Mouse (Mus musculus) thymus, postnatal 25 days (tissue): ENCODE measurements at regions not wholly inside any gene's neighbourhood (a gene's known extent, or its start where the extent isn't known, plus 50 kb on each side); places are given as distances from the start of the nearest gene placed in this dataset.

ENCODE experiments used
- DNase-seq: peaks from one replicate; pipeline ENCODE4 v3.0.0; 2022

DNA sequence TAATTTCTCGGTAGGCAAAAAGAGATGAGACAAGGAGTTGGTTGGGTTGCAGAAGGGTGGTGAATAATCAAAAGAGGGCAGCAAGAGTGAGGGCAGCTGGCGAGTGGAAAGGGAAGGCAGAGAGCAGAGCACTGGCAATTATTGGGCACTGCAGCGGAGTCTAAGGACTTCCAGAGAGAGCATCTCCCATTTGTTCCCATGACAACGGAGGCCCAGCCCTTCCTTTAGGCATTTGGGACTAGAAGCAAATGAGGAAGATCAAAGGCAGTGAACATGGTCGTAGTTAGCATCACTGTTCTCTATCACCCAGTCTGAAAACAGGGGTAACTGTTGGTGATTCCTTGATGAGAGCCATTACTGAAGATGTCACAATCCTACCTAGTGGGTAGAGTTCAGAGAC is 246.1 kb downstream of the Rybp start:
- no peak for DNase-seq

GRCm38 (mm10) chr6:100040459-100040984 is 246.8 kb downstream of the Rybp start:
- no peak for DNase-seq

DNA sequence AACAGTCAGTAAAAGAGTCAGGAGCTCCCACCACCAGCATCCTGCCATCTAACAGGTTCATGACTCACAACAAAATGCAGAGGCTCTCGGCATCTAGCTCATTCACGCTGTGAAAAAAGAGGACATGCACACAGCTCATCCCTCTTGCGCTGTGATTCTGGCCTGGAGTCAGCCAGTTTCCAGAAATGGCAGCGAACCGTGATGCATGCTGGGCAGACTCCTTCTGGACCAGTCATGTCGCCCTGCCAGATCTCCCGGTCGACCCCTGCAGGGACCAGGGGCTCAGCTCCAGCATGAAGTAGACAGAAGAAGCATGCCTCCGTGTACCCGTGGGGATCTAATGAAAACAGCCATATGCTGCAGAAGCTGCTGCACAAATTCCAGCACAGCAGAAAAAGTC is 254.6 kb downstream of the Rybp start:
- DNase-seq, result no peak

DNA sequence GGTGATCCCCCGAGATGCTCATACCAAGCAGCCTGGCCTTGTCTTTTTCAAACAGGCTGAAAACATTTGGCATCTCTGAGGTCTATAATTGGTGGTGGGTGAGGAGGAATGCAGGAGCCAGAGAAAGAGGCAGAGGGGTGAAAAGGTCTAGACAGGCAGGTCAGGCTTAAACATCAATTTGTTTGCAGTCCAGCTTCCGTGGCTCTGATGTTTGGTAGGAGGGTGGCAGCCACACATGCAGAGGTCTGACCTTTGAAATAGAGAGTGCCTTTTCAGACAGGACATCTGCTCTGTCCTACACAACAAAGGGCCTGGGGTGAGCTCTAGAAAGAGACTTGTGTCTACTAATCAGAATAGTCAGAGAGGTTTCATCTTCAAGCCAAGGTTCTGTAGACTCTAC is 256.8 kb downstream of the Rybp start:
- DNase-seq, result no peak

GRCm38 (mm10) chr6:100030010-100030409 is 257.3 kb downstream of the Rybp start:
- no peak for DNase-seq

DNA sequence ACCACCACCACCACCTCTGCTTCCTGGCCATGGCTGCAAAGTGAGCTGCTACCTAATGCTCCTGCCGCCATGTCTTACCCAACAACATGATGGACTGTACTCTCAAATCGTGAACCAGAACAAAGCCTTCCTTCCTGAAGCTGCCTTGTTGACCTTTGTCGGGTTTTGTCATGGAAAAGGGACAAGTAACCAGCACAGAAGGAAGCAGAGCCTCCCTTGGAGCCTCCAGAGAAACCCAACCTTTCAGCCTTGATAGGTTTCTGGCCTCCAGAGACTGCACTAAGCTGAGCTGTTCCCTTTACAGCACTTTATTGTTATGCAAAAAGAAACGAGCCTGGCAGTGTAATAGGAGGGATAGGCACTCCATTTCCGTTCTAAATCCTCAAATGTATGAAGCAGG is 259.8 kb downstream of the Rybp start:
- no peak for DNase-seq

- DNase-seq, result no peak
These were observed 261.7 kb downstream of the Rybp start for GRCm38 (mm10) chr6:100025531-100025951.

DNA sequence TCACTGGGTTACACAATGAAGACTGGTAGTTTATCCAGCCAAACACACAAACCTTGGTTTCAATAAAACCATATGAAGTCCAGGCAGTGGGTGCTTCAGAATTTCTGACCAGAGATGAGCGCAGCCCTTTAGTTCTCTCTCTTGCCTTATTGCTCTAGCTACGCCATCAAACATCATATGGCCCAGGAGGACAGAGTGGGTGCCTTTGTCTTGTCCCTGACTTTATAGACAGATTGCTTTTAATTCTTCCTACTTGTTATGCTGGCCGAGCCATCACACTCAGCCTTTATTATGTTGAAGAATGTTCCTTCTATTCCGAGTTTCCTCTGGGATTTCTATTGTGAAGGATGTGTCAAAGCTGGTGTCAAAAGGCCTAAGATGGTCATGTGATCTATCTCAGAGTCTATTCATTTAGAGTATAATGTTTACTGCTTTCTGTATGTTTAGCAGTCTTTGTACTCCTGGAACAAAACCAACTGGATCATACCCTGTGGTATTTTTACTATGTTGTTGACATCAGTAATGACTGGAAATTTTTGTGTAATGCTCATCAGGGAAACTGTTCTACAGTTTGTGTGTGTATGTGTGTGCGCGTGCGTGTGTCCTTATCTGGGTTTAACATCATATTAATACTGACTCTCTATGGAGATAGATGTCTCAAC is 263.7 kb downstream of the Rybp start:
- no peak for DNase-seq

DNA sequence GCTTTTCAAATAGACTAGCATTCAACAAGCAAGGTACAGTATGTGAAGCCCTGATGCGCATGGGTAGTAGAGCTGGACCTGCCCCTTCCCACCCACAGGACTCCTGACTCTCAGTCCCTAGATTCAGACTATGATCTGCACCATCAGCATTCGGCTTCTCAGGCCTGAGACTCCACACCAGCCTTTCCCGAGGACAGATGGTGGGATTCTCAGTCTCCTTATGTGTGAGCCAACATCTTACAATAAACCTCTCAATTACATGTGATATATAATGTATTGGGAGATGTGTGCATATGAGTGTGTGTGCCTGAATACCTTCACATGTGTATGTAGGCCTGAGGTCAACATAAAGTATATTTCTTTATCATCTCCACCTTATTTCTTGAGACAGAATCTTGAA is 268.3 kb downstream of the Rybp start:
- no peak for DNase-seq

- peak; percentile 3 for DNase-seq
These were observed 273.3 kb downstream of the Rybp start for GRCm38 (mm10) chr6:100013949-100014348.

DNA sequence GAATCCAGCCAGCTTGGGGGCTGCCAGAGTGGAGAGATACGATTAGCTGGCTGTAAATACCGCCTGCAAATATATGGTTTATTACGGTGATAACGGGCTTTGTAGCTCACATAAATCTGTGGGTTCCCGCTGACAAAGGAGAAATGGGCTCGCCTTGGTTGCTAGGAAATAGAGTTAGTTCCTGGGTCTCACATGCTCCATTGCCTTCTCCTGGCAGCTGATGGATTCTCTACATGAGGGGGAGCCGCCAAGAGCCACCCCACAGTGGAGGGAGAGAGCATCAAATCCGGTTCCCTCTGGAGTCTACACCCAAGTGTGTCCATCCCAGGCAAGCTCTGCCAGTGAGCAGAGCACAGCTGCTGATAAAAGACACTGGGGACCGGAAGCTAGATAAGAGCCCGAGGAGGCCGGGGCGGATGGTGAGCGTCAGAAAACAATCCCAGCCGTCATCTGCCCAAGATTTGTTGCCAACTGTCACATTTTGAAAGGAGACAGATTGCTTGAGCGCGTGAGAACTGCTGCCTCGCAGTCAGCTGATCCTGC is 275.7 kb downstream of the Rybp start:
- peak; percentile 31 for DNase-seq

- no peak for DNase-seq
These were observed 276.3 kb downstream of the Rybp start for GRCm38 (mm10) chr6:100010954-100011481.

GRCm38 (mm10) chr6:99999711-100000365 is 273.6 kb upstream of the Prok2 start:
- DNase-seq, result no peak

- no peak for DNase-seq
These were observed 270.1 kb upstream of the Prok2 start for GRCm38 (mm10) chr6:99995970-99996956.

DNA sequence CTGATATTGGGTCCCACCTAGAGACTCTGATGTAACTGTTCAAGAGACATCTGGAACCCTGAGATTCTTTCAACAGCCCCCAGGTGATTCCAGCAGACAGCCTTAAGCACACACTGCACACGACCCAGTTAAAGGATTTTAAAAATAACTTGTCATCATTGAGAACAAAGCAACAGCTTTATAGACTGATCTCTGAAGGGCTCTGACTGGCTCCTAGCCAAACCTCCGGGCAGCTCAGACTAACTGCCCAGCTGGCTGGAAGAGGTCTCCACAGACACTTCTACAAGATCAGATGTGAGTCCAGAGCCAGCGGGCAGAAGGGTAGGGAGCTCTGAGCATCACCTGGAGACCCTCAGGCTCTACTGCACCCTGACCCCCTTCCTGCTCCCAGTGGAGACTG is 267.8 kb upstream of the Prok2 start:
- DNase-seq, result no peak

DNA sequence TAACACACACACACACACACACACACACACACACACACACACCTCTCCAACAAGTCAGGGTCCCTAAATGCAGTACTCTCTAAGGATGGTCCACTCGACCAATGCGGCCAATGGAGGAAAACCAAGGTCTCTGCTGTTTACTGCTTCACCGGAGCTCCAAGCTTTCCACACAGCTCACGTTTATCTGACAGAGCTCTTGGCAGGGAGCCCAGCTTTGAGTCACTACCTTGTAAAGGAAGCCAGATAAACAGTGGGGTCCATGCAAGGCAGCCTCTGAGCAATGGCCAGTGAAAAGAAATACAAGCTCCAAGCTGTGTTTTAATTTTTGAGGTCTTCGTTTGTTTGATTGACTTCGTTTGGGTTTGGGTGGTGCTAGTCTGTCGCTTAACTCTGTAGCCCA is 264.9 kb upstream of the Prok2 start:
- DNase-seq, result no peak

- DNase-seq, result no peak
These were observed 264.4 kb upstream of the Prok2 start for GRCm38 (mm10) chr6:99990604-99991003.

DNA sequence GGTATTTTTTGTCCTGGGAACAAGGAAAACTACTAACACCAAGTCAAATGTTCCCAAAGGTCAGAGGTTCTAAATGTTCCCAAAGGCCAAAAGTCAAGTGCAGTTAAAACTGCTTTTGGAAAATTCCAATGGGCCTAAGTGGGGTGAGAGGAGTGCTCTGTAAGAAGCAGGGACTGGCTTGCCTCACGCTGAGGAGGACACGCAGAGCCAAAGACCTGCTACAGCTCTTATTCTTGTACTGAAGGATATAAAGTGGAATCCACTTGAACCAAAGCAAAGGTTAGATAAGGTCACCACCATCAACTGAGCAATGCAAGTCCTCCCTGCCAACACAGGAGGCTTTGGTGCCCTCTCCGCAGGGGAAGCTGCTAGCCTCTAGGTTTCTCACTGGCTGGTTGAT is 260.3 kb upstream of the Prok2 start:
- DNase-seq, result no peak

DNA sequence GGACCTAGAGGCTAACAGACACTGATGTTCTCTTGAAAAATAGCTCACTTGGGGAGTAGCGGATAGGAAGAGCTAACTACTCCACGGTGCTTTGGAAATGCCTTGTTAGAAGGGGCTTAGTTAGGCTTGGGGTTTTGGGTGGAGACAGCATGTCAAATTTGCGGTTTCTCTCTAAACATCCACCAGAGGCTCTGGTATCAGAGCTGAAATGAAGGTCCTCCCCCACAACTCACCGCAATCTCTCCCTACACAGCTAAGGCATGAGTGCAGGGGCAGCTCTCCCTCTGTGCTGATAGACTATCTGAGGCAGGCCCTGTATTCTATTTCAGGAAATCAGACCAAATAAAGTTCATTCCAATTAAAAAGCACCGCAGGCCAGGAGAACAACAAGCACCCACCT is 259.1 kb upstream of the Prok2 start:
- DNase-seq, result peak; percentile 8

- no peak for DNase-seq
These were observed 258.6 kb upstream of the Prok2 start for GRCm38 (mm10) chr6:99984856-99985224.

DNA sequence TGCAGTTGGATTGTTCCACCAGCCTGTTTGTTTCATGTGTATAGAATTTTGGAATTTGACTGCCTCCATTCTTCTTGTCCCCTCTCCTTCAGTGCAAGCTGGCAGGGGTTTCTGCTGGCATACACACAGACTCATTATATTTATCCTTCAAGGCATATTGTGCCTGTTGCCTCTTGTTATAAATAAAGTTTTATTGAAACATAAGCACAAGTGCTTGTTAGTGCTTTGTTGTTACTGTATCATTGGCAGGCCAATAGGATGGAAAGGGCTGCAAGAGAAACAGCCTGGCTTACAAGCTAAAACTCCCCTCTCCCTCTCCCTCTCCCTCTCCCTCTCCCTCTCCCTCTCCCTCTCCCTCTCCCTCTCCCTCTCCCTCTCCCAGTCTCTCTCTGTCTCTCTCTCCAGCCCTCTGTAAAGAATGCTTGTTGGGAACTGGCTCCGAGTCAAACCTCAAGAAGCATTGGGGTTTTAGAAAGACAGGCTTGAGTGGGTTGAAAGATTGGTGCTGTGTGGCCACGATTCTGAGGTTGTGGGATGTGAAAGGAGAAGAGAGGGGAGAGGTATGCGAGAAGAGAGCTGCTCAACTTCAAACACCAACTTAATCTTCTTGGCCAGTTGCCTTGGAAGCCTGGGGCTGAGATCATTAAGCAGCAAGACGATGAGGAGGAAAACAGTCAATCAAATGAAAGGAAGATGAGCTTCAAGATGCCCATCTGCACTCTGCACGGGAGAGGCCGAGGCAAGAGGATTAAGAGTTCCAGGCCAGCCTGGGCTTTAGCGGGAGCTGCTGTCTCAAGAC is 258.1 kb upstream of the Prok2 start:
- no peak for DNase-seq

DNA sequence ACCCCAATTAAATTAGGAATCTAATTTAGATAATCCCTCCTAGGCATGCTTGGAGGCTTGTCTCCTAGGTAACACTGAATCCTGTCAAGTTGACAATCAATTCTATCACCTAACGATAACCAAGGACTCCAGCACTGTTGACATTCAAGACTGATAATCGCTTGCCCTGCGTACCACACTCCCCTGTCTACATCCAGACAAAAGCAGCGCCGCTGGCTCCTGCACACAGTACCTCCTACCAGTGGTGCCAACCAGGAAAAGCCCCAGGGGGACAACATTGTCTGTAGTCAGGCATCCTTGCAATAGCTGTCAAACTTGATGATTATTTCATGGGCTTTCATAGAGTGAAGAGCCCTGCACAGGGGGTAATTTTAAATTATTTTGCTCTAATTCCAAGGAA is 253.4 kb upstream of the Prok2 start:
- DNase-seq, result no peak
